Mouse (Mus musculus) hindbrain, postnatal 0 days (tissue): ENCODE data around the gene H1fx. TPM values are rescaled to one million over a fixed set of nuclear protein-coding genes. Genes with fewer than 3 reads are reported as not detected.
A peak's percentile ranks its signal among the peaks of the same experiment; 100 is the strongest.

Experiments
- ATAC-seq: fragments of 200-750 bp; cut with Nextera tagmentation; 2 replicates; pipeline ENCODE4 v1.8.0; 2017; ENCODE audit warnings: mild to moderate bottlenecking, moderate TSS enrichment, moderate library complexity
- DNase-seq: peaks from one replicate; pipeline ENCODE4 v3.0.0-alpha.2; 2015; ENCODE audit warnings: low spot score
- H3K27ac ChIP-seq: fragments of 300-500 bp; sonication (generic); 2 replicates; pipeline ENCODE4 v1.5.1; 2014; ENCODE audit warnings: mild to moderate bottlenecking
- H3K27me3 ChIP-seq: fragments of 300-500 bp; sonication (generic); 2 replicates; pipeline ENCODE4 v1.6.1; 2014; ENCODE audit warnings: low read length, mixed read lengths; ENCODE audit not compliant: insufficient read depth
- H3K36me3 ChIP-seq: fragments of 300-500 bp; sonication (generic); 2 replicates; pipeline ENCODE4 v1.6.1; 2014; ENCODE audit warnings: low read length, mixed read lengths; ENCODE audit not compliant: insufficient read depth
- H3K4me1 ChIP-seq: fragments of 300-500 bp; sonication (generic); 2 replicates; pipeline ENCODE4 v1.6.1; 2014; ENCODE audit warnings: antibody characterized with exemption, low read length, mixed read lengths; ENCODE audit not compliant: insufficient read depth
- H3K4me2 ChIP-seq: fragments of 300-500 bp; sonication (generic); 2 replicates; pipeline ENCODE4 v1.6.1; 2014; ENCODE audit warnings: low read depth, mild to moderate bottlenecking, low read length, moderate library complexity, mixed read lengths
- H3K4me3 ChIP-seq: fragments of 300-500 bp; sonication (generic); 2 replicates; pipeline ENCODE4 v1.5.1; 2014; ENCODE audit warnings: low read length
- H3K9ac ChIP-seq: fragments of 300-500 bp; sonication (generic); replicated peaks from 2 replicates; pipeline ENCODE4 v1.6.1; 2014; ENCODE audit warnings: mild to moderate bottlenecking, low read length, moderate library complexity, mixed read lengths
- H3K9me3 ChIP-seq: fragments of 300-500 bp; sonication (generic); 2 replicates; pipeline ENCODE4 v1.6.1; 2016; ENCODE audit warnings: low read length, mixed read lengths
- CTCF ChIP-seq: IDR thresholded peaks from 2 replicates; pipeline ENCODE4 v1.5.1; 2016; ENCODE audit warnings: antibody characterized with exemption, control low read depth, low read depth
- WGBS: fragments of 180-500 bp; shearing (Covaris S2); extraction: QIAGEN DNeasy Blood & Tissue Kit; methylation state at CpG from one replicate; pipeline ENCODE4 v1.1.7; 2014; 5-methylcytosine and 5-hydroxymethylcytosine counted together
- microRNA-seq, 2 experiments: library from miRNA; unstranded; fragments of <30 nt; microRNA quantifications; one replicate each; pipeline ENCODE4; 2016
- polyA plus RNA-seq: library from polyadenylated mRNA; unstranded; fragments of >200 nt; fragmentation: Nextera tagmentation; extraction: Ambion mirVana; gene quantifications from 2 replicates; pipeline ENCODE4 v1.2.1, GENCODE M21; 2015
- total RNA-seq: library from RNA; depleted of rRNA; stranded (reverse); fragments of >200 nt; gene quantifications from 2 replicates; pipeline ENCODE4 v1.2.3, GENCODE M21; 2014; rRNA removed

Gene H1fx
- total and polyA plus RNA-seq, 2 experiments from 2014 or later: 21.9 to 56.3 TPM

- TF ChIP-seq CTCF: no peak
- no peaks in the 10 kb centered on the region for H3K36me3 ChIP-seq
- H3K27me3 ChIP-seq: no peaks in the 10 kb centered on the region
- no peak for DNase-seq
- H3K9ac ChIP-seq: no peak overlapping the region
- no peak for ATAC-seq
- H3K4me2 ChIP-seq: no peak overlapping the region
- 0 out of 2 replicates have a peak, but pooled peaks cover 2% of the 10 kb centered on the region for H3K9me3 ChIP-seq
- WGBS: 89% methylated on average over 7 of the region's 7 CpGs
- H3K27ac ChIP-seq: no peak overlapping the region
- H3K4me1 ChIP-seq: no peaks in the 10 kb centered on the region
- H3K4me3 ChIP-seq: no peak overlapping the region
Observed at GRCm38 (mm10) chr6:87942179-87942578, 39.3 kb downstream of the H1fx start.

- H3K4me3 ChIP-seq: no peak overlapping the region
- H3K4me1 ChIP-seq: no peaks in the 10 kb centered on the region
- H3K27me3 ChIP-seq: no peaks in the 10 kb centered on the region
- H3K36me3 ChIP-seq: peaks cover 18% of the 10 kb centered on the region
- ATAC-seq (no peak), DNase-seq (no peak)
- no peak overlapping the region for H3K9ac ChIP-seq
- WGBS: 77% methylated on average over 3 of the region's 3 CpGs
- no peak for TF ChIP-seq CTCF
- no peak overlapping the region for H3K4me2 ChIP-seq
- no peak overlapping the region for H3K27ac ChIP-seq
- no peaks in the 10 kb centered on the region for H3K9me3 ChIP-seq
Observed at GRCm38 (mm10) chr6:87938941-87939340, 42.5 kb downstream of the H1fx start.

GRCm38 (mm10) chr6:87937178-87937788 lies 44.2 kb downstream of the H1fx start:
- peak; percentile 69 for DNase-seq
- ATAC-seq: peak; percentile 87; the same call in 1 of the 2 replicates
- WGBS: 34% methylated on average over 19 of the region's 19 CpGs

GRCm38 (mm10) chr6:87935037-87935436 lies 46.4 kb downstream of the H1fx start:
- H3K27me3 ChIP-seq: no peaks in the 10 kb centered on the region
- H3K4me1 ChIP-seq: no peaks in the 10 kb centered on the region
- peaks cover 29% of the 10 kb centered on the region for H3K36me3 ChIP-seq
- H3K9me3 ChIP-seq: no peaks in the 10 kb centered on the region
- WGBS: 89% methylated on average over 5 of the region's 5 CpGs
- no peak overlapping the region for H3K9ac ChIP-seq
- H3K4me3 ChIP-seq: no peak overlapping the region
- DNase-seq (no peak), ATAC-seq (no peak)
- no peak overlapping the region for H3K27ac ChIP-seq
- no peak overlapping the region for H3K4me2 ChIP-seq
- TF ChIP-seq CTCF: no peak

More at GRCm38 (mm10) chr6:87937178-87937788, 44.2 kb downstream of the H1fx start:
- Histone ChIP-seq H3K9me3 (no peaks in the 10 kb centered on the region), H3K36me3 (peaks cover 29% of the 10 kb centered on the region), H3K9ac (no peak overlapping the region), H3K27ac (no peak overlapping the region), H3K4me1 (no peaks in the 10 kb centered on the region), H3K4me2 (no peak overlapping the region), H3K27me3 (no peaks in the 10 kb centered on the region), H3K4me3 (no peak overlapping the region)
- TF ChIP-seq CTCF: no peak

Small RNA genes within 50 kb of the gene (microRNA-seq; reads per million reads assigned to microRNA genes)
- 0 to 0.35 reads per million in 2 experiments for gene Gm47286

Other genes with a start within 250 kb of the H1fx start
- 0.32 TPM in 1 of 2 replicates, not detected in the other for gene Gp9, start 203.6 kb downstream of the H1fx start, total RNA-seq
- gene Gp9, start 203.6 kb downstream of the H1fx start, polyA plus RNA-seq: 0.20 and 0.34 TPM in 2 replicates
- 18.6 and 27.3 TPM in 2 replicates for gene Rab43, start 169.5 kb downstream of the H1fx start, total RNA-seq
- gene Rab43, start 169.5 kb downstream of the H1fx start, polyA plus RNA-seq: 7.4 and 8.0 TPM in 2 replicates
- 0.54 TPM in 1 of 2 replicates, not detected in the other for gene Gm45140, start 145.8 kb downstream of the H1fx start, total RNA-seq
- gene Gm45140, start 145.8 kb downstream of the H1fx start, polyA plus RNA-seq: 1.5 and 2.0 TPM in 2 replicates
- 7.9 and 11.3 TPM in 2 replicates for gene Isy1, start 142.8 kb downstream of the H1fx start, total RNA-seq
- 27.4 and 31.5 TPM in 2 replicates for gene Isy1, start 142.8 kb downstream of the H1fx start, polyA plus RNA-seq
- gene Cnbp, start 130.5 kb downstream of the H1fx start, total RNA-seq: 196 and 209 TPM in 2 replicates
- gene Cnbp, start 130.5 kb downstream of the H1fx start, polyA plus RNA-seq: 660 and 682 TPM in 2 replicates
- 242 and 247 TPM in 2 replicates for gene Copg1, start 93.8 kb downstream of the H1fx start, total RNA-seq
- 200 and 216 TPM in 2 replicates for gene Copg1, start 93.8 kb downstream of the H1fx start, polyA plus RNA-seq
- 21.1 and 22.5 TPM in 2 replicates for gene Hmces, start 67.7 kb downstream of the H1fx start, total RNA-seq
- 35.8 and 36.8 TPM in 2 replicates for gene Hmces, start 67.7 kb downstream of the H1fx start, polyA plus RNA-seq
- gene Rab7, start 63.6 kb upstream of the H1fx start, total RNA-seq: 88.3 and 90.0 TPM in 2 replicates
- gene Rab7, start 63.6 kb upstream of the H1fx start, polyA plus RNA-seq: 325 and 345 TPM in 2 replicates
- 225 and 245 TPM in 2 replicates for gene Rpn1, start 102.8 kb upstream of the H1fx start, total RNA-seq
- gene Rpn1, start 102.8 kb upstream of the H1fx start, polyA plus RNA-seq: 236 and 242 TPM in 2 replicates
- gene Gata2, start 212.3 kb upstream of the H1fx start, total RNA-seq: 6.1 and 7.5 TPM in 2 replicates
- 17.9 and 19.7 TPM in 2 replicates for gene Gata2, start 212.3 kb upstream of the H1fx start, polyA plus RNA-seq
- not detected in 2 replicates for gene Dnajb8, start 240.6 kb upstream of the H1fx start, total RNA-seq
- gene Dnajb8, start 240.6 kb upstream of the H1fx start, polyA plus RNA-seq: not detected in 2 replicates